Mouse (Mus musculus) testis, adult 2 months (tissue): ENCODE data around the gene Selenok.

Experiments
- CTCF ChIP-seq: fragments of 200-500 bp; IDR thresholded peaks from 2 replicates; pipeline ENCODE4 v1.5.1; 2012; ENCODE audit warnings: low read depth, mild to moderate bottlenecking, inconsistent platforms, low read length, moderate library complexity; ENCODE audit not compliant: control insufficient read depth, insufficient read depth, insufficient replicate concordance
- POLR2A ChIP-seq: fragments of 200-500 bp; IDR thresholded peaks from 2 replicates; pipeline ENCODE4 v1.6.1; 2012; ENCODE audit warnings: low read depth, mild to moderate bottlenecking, inconsistent platforms, low read length, moderate library complexity; ENCODE audit not compliant: control insufficient read depth

DNA sequence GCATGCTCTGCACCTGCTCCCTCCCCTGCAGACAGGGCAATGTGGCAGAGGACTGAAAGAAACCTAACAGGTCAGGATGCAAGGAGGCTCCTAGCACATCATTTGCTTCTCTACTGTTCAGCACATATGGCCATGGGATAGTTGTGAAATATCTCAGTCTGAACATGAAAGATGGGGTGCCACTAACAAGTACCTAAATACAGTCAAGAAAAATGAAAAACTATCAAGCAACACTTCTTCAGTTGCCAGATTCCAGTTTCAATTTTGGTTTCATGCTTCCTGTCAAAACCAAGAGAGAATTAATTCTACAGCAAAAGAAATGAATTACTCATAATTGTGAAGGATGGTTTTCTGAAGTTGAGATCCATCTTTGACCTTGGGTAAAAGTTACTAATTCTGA is 10.7 kb upstream of the Selenok start:
- TF ChIP-seq CTCF = no peak
- no peak for TF ChIP-seq POLR2A
